Mouse (Mus musculus) regulatory T cell (primary cell): ENCODE data around the gene Gbp3.
"Not testable (repeated sequence)": the region's sequence is repeated elsewhere in the genome, so short reads cannot be mapped to it uniquely, and the experiment has no call there.

Experiments used
- in situ Hi-C: fragments of 300-600 bp; cut with MboI, MseI; formaldehyde crosslinking; loops from one replicate; pipeline ENCODE4 v1.15.1; 2025; ENCODE audit warnings: high pct_unique_total_duplicates

The Gbp3 gene

DNA sequence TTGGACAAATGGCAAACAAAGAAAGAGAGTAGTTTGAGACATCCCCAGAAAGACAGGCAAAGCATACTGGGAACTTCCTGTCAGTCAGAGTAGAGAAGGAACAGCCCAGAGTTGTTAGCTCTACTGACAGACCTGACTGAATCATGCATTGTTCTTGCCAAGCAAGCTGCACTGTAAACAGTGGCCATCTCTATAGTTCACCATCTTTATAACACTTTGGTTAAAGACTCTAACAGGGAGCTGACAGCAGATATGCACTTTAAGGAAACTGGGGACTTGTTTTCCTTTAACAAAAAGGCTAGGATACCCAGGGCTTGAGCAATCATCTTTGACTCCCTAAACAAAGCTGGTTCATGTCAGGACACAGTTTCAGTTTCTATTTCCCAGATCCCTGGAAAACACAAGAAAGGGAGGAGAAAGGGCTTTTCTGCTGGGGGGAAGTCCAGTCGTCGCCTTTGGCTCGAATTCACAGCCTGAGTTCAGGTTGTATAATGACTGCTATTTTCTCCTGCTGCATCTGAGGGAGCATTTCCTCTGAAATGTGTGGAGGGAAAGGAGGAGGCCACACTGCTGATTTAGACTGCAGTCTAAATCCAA is at the start of gene Gbp3:
Gbp3 (plus strand) TSS at position 395 of the 597 bp plus-strand sequence.
- in situ Hi-C loops = loop anchor here (5.0 kb wide), 1 partner anchor 62 kb away; no protein-coding TSS in a partner anchor

DNA sequence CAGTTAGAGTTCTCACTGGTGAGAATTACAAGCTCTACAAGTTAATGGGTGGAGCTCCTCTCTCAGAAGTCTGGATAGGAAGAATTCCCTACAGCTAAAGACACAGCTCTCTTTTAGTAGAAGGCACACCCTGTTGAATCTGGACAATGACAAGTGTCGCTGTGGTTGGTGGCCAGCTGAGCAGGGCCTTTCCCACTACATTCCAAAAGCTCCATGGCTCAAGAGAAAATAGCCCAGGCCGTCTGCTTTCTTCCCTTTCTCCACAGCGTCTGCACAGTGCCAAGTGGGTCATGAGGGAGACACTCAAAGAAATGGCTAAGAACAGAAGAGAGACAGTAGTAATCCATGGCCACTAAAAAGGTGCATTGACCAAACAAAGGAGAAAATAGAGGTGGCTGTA is 31.7 kb upstream of the Gbp3 start:
- in situ Hi-C loops = no loop called here

DNA sequence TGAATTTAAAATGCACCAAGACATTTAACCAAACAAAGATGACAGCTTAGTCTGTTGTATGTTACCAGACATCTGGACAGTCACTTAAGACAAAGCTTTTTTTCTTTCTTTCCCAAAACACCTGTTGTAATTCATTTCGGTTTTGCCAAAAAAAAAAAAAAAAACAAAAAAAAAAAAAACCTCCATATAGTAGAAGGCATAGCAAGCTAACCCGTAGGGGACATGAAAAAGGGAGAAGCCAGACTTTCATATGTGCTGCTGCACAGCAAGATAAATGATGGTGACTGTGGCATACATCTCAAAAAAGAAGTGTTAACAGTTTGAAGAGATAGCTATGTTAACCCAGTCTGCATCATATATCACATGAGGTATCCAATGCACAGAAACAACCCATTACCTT is 30.2 kb upstream of the Gbp3 start:
- in situ Hi-C loops = no loop called here

DNA sequence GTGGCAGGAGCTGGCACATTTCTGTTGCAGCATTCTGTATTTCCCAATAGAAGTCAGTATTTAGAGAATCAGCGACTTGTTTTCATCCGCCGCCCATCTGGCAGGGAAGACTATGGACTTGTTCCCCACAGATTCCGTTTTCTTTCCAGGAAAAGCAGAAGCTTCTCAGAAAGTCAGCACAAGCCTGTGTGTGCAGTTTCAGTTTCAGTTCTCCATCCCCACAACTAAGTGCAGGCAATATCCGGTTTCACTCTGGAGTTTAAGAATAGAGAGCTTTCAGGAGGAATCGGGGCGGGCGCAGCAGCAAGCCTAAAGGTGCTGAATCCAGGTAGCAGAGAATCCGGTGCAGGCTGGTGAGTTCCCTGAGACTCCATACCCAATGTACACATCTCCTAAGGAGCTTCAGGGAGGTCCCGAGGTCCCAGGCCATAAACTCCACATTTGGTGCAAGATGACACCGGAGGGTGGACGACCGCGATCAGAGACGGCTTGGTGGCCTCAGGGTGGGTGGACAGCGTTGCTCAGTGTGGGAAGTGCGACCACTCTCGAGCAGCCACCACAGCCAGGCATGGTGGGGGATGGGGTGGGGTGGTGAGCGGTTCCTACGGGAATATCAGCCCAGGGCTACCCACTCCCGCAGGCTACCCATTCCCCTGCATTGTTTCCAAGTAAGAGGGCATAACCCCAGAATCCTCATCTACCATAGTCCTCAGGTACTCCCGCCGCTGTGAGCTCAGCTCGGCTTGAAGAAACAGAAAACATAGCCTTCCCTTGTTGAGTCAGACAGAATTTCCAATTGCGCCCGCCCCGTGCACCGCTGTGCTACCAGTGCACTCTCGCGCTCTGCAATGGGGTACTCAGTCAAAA is 29.5 kb upstream of the Gbp3 start, which contains the start of gene Gbp7:
Gbp7 (plus strand) TSS at position 256 of the 867 bp plus-strand sequence.
- in situ Hi-C loops = no loop called here

DNA sequence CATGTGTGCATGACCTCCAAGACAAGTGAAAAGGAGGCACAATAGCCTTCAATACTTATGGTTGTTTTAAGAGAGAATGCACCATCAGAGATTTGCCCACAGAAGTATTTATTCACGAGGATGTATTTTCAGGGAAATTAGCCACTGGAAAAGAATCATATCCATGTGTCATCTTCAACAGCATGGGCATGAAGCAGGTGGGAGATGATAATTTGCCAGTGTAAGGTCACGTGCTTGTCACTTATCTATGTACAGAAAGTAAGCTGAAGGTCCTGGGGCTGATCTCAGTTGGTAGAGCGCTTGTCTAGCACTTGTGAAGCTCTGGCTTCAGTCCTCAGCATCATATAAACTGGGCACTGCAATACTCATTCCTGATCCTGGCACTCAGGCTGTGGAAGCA is 28.2 kb upstream of the Gbp3 start:
- in situ Hi-C loops = no loop called here

GRCm38 (mm10) chr3:142533185-142533584 is 26.6 kb upstream of the Gbp3 start:
- in situ Hi-C loops = no loop called here

- in situ Hi-C loops = no loop called here
Observed at GRCm38 (mm10) chr3:142535667-142536066, 24.2 kb upstream of the Gbp3 start.

DNA sequence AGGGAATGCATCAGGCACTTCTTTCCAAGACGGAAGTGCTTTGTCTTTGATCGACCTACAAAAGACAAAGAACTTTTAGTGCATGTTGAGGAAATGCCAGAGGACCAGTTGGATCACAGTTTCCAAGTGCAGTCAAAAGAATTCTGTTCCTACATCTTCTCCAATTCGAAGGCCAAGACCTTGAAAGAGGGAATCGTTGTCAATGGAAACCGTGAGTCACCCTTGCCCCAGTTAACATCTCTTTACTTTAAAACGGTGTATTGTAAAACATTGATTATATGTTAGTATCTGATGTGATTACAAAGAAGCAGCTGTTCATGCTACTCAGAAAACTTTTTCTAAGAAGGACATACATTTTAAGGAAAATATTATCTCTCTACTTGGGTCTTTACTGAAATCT is 18.4 kb upstream of the Gbp3 start:
- in situ Hi-C loops = no loop called here

- in situ Hi-C loops = not testable (repeated sequence)
Observed at GRCm38 (mm10) chr3:142542776-142543175, 17.1 kb upstream of the Gbp3 start.

DNA sequence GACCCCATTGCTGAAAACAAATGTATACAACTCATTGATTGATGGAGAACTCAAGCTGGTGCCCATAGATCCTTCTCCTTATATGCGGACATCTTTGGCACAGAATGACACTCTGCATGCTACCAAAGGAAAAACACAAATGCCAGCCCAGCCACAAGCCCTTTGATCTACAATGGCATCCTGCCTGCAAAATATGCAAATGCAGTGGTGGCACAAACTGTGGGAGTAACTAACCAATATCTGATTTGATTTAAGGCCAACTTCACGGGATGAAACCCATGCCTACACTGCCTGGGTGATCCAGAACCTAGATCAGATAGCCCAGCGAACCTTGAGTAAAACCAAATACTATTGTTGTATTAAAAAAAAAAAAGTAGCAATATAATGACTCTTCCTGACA is 13.1 kb upstream of the Gbp3 start:
- in situ Hi-C loops = no loop called here

DNA sequence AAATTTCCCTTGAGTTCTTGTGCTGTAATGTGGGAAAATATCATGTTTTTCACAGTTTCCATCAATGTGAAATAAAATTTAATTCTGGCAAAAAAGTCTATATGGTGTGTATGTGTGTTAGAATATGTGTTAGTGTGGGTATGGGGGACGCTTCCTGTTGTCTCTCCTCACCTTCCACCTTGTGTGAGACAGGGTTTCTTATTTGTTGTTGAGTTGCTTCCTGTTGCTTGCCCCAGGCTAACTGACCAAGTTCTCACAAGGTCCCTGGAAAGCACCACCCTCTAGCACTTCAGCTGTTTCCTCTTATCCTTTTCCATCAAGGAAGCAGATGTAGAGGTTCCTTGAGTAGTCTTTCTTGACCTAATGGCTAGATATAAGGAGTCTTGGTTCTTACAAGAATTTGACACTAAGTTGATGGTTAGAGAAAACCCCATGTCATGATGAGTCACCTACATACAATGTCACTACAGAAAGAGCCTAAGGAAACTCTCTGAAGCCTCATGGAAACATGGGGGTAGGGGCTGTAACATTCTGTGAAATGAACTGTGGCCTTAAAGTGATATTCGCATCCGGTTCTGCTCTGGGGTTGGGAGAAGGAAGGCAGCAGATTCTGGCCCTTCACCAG is 9.7 kb upstream of the Gbp3 start:
- in situ Hi-C loops = no loop called here

- in situ Hi-C loops = no loop called here
Observed at GRCm38 (mm10) chr3:142554601-142555000, 5.2 kb upstream of the Gbp3 start.

DNA sequence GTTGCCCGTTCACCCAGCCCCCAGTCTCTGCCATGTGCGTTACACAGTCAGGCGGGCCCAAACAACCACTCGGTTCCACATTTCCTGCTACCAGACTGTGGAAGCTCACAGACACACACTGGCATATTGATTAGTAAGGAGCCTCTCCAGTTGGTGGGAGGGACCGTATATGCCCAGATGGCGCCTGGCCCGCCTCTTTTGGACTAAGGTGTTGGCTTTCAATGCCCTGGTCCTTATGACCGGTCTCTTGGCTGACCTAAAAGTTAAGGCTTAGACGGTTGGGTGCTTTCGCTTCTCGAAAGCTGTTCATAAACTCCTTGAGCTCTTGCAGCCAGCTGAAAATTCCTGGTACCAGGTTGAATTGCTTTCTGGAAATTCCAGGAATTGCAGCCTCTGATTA is 4.2 kb upstream of the Gbp3 start:
- in situ Hi-C loops = no loop called here

- in situ Hi-C loops = loop anchor here (5.0 kb wide), 1 partner anchor 63 kb away; no protein-coding TSS in a partner anchor
Observed at GRCm38 (mm10) chr3:142560296-142560948, 596 bp downstream of the Gbp3 start.

DNA sequence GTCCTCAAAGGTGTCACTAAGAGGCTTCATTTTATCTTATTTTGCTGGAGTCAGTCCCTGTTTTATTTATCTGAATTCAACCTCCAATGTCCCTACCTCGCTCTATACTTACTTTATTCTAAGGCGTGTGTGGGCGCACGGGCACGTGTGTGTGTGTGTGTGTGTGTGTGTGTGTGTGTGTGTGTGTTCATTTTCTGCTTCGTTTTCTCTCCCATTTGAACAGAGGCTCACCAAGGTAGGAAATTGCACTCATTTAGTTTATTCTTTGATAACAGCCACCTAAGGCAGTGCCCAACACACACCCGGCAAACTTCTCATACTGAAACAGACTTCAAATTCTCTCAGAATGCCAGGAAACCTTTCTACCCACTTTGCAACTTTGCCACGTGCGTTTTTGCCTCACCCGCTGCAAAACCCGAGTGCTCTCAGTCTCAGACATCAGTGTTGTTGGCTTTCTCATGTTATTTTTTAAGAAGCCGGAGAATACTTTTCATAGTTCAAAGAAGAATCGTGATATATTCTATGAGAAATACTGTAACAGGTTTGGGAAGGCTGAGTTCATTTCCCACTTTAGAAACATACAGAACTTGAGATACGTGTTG is 1.3 kb downstream of the Gbp3 start:
- in situ Hi-C loops = loop anchor here (5.0 kb wide), 1 partner anchor 64 kb away; no protein-coding TSS in a partner anchor

GRCm38 (mm10) chr3:142561666-142562065 is 1.8 kb downstream of the Gbp3 start:
- in situ Hi-C loops = loop anchor here (5.0 kb wide), 1 partner anchor 64 kb away; no protein-coding TSS in a partner anchor

DNA sequence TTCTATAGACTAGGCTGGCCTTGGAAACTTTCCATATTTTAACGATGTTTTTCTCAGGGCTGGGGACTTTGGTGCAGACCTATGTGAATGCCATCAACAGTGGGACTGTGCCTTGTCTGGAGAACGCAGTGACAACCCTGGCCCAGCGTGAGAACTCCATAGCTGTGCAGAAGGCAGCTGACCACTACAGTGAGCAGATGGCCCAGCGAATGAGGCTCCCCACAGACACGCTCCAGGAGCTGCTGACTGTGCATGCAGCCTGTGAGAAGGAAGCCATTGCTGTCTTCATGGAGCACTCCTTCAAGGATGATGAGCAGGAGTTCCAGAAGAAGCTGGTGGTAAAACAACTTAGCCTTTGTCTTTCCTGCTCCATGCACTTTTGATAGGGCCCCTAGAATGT is 7.7 kb downstream of the Gbp3 start:
- in situ Hi-C loops = not testable (repeated sequence)

DNA sequence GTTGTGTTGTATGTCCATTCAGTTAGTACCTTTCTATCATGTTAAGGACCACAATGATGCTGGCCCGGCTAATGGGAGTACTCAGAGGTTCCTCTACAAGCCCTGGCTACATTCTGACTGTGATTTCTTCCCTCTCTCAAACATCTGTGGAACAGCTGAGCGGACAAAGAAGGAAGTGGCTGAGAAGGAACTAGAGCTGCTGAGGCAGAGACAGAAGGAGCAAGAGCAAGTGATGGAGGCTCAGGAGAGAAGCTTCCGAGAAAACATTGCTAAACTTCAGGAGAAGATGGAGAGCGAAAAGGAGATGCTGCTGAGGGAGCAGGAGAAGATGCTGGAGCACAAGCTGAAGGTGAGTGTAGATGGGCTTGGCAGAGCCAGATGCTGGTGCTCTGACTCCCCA is 10.9 kb downstream of the Gbp3 start:
- in situ Hi-C loops = no loop called here

- in situ Hi-C loops = no loop called here
Observed at GRCm38 (mm10) chr3:142577108-142577507, 17.3 kb downstream of the Gbp3 start.

DNA sequence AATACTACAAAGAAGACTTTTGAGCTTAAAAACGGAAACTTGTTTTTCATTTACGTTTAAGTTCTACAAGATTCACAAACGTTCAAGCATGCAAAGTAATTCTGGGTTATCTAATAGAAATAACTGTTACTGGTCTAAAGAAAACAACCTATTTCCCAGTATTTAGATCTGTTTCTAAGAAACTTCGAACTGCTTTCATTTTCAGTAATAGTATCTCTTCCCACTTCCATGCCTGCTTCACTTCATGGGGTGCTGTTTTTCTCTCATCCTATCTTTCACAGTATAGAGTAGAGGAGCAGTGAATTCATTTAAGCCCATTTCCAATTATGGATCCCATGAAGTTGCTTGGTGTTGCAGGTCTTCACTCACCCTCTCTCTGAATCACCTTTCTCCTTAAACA is 18.5 kb downstream of the Gbp3 start:
- in situ Hi-C loops = no loop called here

DNA sequence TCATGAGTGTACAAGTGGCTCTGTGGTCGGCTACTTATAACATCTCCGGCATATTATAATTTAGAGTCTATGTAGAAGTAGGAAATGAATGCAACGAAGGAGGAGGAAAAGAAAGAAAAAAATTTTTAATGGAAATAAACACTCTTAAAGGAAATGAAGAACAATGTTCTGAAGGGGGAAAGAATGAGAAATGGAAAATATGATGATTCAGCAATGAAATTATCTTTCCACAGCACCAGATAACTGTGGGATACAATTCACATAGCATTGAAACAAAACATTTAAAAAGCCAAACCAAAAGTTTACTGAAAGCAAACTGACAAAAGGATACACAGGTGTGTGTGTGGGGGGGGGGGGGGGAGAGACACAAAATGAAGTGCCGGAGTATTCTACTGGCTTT is 23.2 kb downstream of the Gbp3 start:
- in situ Hi-C loops = no loop called here
